Mouse (Mus musculus) hindbrain, embryonic 15.5 days (tissue): ENCODE results near the gene Kptn. TPM values are rescaled to one million over a fixed set of nuclear protein-coding genes. Genes with fewer than 3 reads are reported as not detected.

ENCODE experiments used
- ATAC-seq: fragments of 200-750 bp; cut with Nextera tagmentation; 2 replicates; pipeline ENCODE4 v1.8.0; 2017; ENCODE audit warnings: low read depth, moderate number of reproducible peaks, moderate TSS enrichment; ENCODE audit not compliant: low FRiP score
- H3K27ac ChIP-seq: fragments of 300-500 bp; sonication (generic); replicated peaks from 2 replicates; pipeline ENCODE4 v1.5.1; 2015; ENCODE audit warnings: mild to moderate bottlenecking, inconsistent platforms
- H3K27me3 ChIP-seq: fragments of 300-500 bp; sonication (generic); 2 replicates; pipeline ENCODE4 v1.6.1; 2015; ENCODE audit warnings: control low read depth, inconsistent platforms
- H3K36me3 ChIP-seq: fragments of 300-500 bp; sonication (generic); 2 replicates; pipeline ENCODE4 v1.6.1; 2015; ENCODE audit warnings: control low read depth, inconsistent platforms
- H3K4me1 ChIP-seq: fragments of 300-500 bp; sonication (generic); replicated peaks from 2 replicates; pipeline ENCODE4 v1.6.1; 2015; ENCODE audit warnings: control low read depth, inconsistent platforms
- H3K4me2 ChIP-seq: fragments of 300-500 bp; sonication (generic); 2 replicates; pipeline ENCODE4 v1.6.1; 2015; ENCODE audit warnings: moderate library complexity, mild to moderate bottlenecking, inconsistent platforms
- H3K4me3 ChIP-seq: fragments of 300-500 bp; sonication (generic); 2 replicates; pipeline ENCODE4 v1.5.1; 2015; ENCODE audit warnings: mild to moderate bottlenecking, inconsistent platforms
- H3K9ac ChIP-seq: fragments of 300-500 bp; sonication (generic); 2 replicates; pipeline ENCODE4 v1.6.1; 2015; ENCODE audit warnings: inconsistent platforms
- H3K9me3 ChIP-seq: fragments of 300-500 bp; sonication (generic); 2 replicates; pipeline ENCODE4 v1.6.1; 2016; ENCODE audit warnings: control low read depth, inconsistent platforms
- WGBS: fragments of 180-500 bp; shearing (Covaris S2); methylation state at CpG from one replicate; pipeline ENCODE4 v1.1.7; 2015; 5-methylcytosine and 5-hydroxymethylcytosine counted together
- polyA plus RNA-seq: library from polyadenylated mRNA; unstranded; fragments of >200 nt; fragmentation: Nextera tagmentation; extraction: Ambion mirVana; gene quantifications from 2 replicates; pipeline ENCODE4 v1.2.1, GENCODE M21; 2015

Kptn gene
- polyA plus RNA-seq, 1 experiment from 2014 or later = 53.5 TPM

DNA sequence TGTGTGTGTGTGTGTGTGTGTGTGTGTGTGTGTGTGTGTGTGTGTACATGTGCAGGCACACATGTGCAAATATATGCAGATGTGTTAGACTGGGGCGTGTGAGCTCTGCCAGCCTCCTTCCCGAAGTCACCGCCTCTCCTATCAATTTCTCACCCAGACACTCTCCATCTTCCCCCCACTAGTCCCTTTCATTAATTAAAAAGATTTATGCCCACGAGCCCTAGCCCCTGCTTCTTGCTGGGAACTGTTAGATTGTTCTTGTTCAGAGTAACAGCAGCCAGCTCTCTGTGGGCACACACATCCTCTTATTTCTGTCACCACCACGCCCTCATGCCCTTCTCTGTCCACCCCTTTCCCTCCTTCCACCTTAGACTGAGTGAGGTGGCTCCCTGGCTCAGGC, 53.5 kb downstream of the Kptn start:
- Histone ChIP-seq H3K9ac (no peak overlapping the region), H3K4me2 (peak overlapping the region; percentile 82)
- WGBS = 25% methylated on average over 5 of the region's 5 CpGs

GRCm38 (mm10) chr7:16174597-16175541, 55.2 kb downstream of the Kptn start, which contains the start of gene Meis3:
Meis3 (plus strand) TSS chr7:16175090.
- Histone ChIP-seq H3K9ac (peak within 1 kb of the TSS; percentile 73), H3K27ac (peak within 1 kb of the TSS; percentile 72), H3K27me3 (no peaks in the 10 kb centered on the region), H3K4me3 (peak within 1 kb of the TSS; percentile 56), H3K36me3 (peaks cover 23% of the 10 kb centered on the region), H3K9me3 (no peaks in the 10 kb centered on the region), H3K4me1 (peaks cover 42% of the 10 kb centered on the region), H3K4me2 (peak within 1 kb of the TSS; percentile 82)
- peak; percentile 87 for ATAC-seq
- 0% methylated on average over 37 of the region's 42 CpGs for WGBS

More for the DNA sequence above, 53.5 kb downstream of the Kptn start:
- Histone ChIP-seq H3K4me3 (no peak overlapping the region), H3K27ac (peak overlapping the region; percentile 69), H3K36me3 (peaks cover 7% of the 10 kb centered on the region; the same call in 1 of the 2 replicates), H3K4me1 (peaks cover 42% of the 10 kb centered on the region), H3K27me3 (no peaks in the 10 kb centered on the region), H3K9me3 (no peaks in the 10 kb centered on the region)
- no peak for ATAC-seq

DNA sequence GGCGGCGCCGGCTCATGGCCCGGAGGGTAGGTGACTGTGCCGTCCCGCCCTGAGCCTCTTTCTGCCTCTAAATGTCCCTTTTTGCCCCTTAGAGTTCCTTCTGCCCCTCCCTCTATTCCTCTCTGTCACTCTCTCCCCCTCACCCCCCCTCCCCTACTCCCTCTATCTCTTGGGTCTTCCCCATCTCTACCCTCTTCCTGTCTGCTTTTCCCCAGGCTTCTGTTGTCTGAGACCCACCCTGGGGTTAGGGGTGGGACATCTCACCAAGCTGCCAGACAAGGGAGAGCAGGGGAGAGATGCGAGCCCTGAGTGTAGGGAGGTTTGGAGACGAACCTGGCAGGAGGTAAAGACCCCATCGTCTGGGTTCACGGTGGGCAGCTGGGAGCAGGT, 55.8 kb downstream of the Kptn start:
- peak overlapping the region; percentile 82 for H3K4me2 ChIP-seq
- peaks cover 42% of the 10 kb centered on the region for H3K4me1 ChIP-seq
- peak; percentile 42 for ATAC-seq
- peak overlapping the region; percentile 72 for H3K27ac ChIP-seq
- peak overlapping the region; percentile 73 for H3K9ac ChIP-seq
- WGBS = 0% methylated on average over 7 of the region's 10 CpGs
- H3K4me3 ChIP-seq = peak overlapping the region; percentile 56
- H3K9me3 ChIP-seq = no peaks in the 10 kb centered on the region
- H3K36me3 ChIP-seq = peaks cover 25% of the 10 kb centered on the region
- H3K27me3 ChIP-seq = no peaks in the 10 kb centered on the region

Other genes starting within 250 kb of the Kptn start
- gene Crx, start 239.9 kb upstream of the Kptn start, polyA plus RNA-seq = 0.16 TPM in 1 of 2 replicates, not detected in the other
- not detected in 2 replicates for gene Crxos, start 237.3 kb upstream of the Kptn start, polyA plus RNA-seq
- gene Selenow, start 197.5 kb upstream of the Kptn start, polyA plus RNA-seq = 1,476 and 1,563 TPM in 2 replicates
- 110 and 114 TPM in 2 replicates for gene Nop53, start 173.8 kb upstream of the Kptn start, polyA plus RNA-seq
- 6.5 and 6.9 TPM in 2 replicates for gene Ehd2, start 152.3 kb upstream of the Kptn start, polyA plus RNA-seq
- gene Bicra, start 72.0 kb upstream of the Kptn start, polyA plus RNA-seq = 7.5 and 8.7 TPM in 2 replicates
- 0.06 and 0.26 TPM in 2 replicates for gene Zfp541, start 58.1 kb upstream of the Kptn start, polyA plus RNA-seq
- gene Napa, start 21.4 kb upstream of the Kptn start, polyA plus RNA-seq = 218 and 239 TPM in 2 replicates
- 1.1 TPM in 2 replicates for gene Slc8a2, start 9.9 kb downstream of the Kptn start, polyA plus RNA-seq
- gene Meis3, start 55.2 kb downstream of the Kptn start, polyA plus RNA-seq = 120 and 134 TPM in 2 replicates
- gene Dhx34, start 102.1 kb downstream of the Kptn start, polyA plus RNA-seq = 10.9 and 11.1 TPM in 2 replicates
- gene C5ar2, start 124.3 kb downstream of the Kptn start, polyA plus RNA-seq = 0.10 and 0.14 TPM in 2 replicates
- 2.2 and 2.7 TPM in 2 replicates for gene C5ar1, start 139.6 kb downstream of the Kptn start, polyA plus RNA-seq
- gene Inafm1, start 153.7 kb downstream of the Kptn start, polyA plus RNA-seq = 52.2 and 58.4 TPM in 2 replicates
- gene Ccdc9, start 166.9 kb downstream of the Kptn start, polyA plus RNA-seq = 29.3 and 29.6 TPM in 2 replicates
- 28.9 and 31.7 TPM in 2 replicates for gene Bbc3, start 188.5 kb downstream of the Kptn start, polyA plus RNA-seq